Mouse (Mus musculus) bone marrow macrophage, adult 2 months (primary cell): ENCODE results near the gene Fmo1.

Experiments
- CTCF ChIP-seq: IDR thresholded peaks from 2 replicates; pipeline ENCODE4 v1.5.1; 2012; ENCODE audit warnings: low read depth, mild to moderate bottlenecking, low read length, moderate library complexity
- POLR2A ChIP-seq: IDR thresholded peaks from 2 replicates; pipeline ENCODE4 v1.6.1; 2012; ENCODE audit warnings: mild to moderate bottlenecking, low read depth, low read length, borderline replicate concordance

- no peak for TF ChIP-seq POLR2A
- TF ChIP-seq CTCF, result no peak
Observed at GRCm38 (mm10) chr1:162901879-162902278, 35.5 kb upstream of the Fmo1 start.
